Mouse (Mus musculus) thymus, postnatal 14 days (tissue): ENCODE results near the gene Lsp1.

ENCODE experiments used
- DNase-seq: peaks from one replicate; pipeline ENCODE4 v3.0.0; 2021

Lsp1 gene

DNA sequence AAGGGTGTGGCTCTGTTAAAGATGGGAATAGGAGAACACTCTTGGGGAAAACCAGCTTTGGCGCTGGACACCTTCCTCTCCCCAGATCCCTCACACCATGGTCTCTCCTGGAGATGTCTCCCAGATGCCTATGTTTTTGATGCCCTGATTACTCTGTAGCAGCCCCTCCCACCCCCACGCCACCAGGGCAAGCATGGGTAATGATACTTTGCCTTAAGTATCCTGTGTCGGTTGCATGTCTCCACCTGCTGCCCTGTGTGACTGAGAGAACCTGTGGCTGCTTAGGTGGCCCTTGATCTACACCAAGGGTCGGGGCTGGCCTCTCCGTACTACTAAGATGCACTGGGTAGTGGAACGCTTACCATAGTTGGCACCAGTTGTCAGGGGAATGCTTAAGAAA is 17.4 kb downstream of the Lsp1 start:
- DNase-seq: no peak

DNA sequence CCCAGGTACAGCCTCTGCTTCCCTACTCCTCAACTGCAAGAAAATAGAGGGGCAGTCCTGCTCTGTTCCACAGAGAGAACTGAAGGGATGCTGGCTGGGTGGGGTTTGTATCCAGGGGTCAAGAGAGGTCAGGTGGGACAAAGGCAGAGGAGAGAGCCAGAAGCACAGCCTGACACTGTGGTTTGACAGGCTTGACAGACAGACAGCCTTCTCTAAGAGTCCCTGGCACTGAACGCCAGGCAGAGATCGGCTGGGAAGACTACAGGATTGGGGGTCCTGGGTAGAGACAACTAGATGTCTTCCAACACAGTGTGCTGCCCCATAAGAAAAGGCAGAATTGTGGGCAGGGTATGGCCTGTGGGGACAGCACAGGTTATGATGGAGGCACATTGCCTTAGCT is 18.0 kb downstream of the Lsp1 start:
- DNase-seq: no peak

DNA sequence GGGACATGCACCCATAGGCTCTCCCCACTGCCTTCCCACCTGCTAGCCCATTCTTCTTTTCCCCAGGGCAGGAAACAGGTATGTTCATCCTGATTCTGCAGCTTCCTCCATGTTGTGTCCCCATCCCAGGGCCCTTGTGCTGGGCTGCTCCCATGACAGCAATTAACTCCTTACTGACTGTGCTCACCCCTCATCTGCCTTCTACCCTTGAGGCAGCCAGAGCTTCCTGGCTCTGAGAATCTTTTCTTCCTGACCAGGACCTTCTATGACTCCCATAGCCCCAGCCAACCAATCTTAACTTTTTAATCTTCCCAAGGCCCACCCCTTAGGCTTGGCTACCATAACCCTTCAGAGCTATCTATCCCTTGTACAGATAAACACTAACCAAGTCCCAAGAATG is 18.7 kb downstream of the Lsp1 start:
- no peak for DNase-seq

DNA sequence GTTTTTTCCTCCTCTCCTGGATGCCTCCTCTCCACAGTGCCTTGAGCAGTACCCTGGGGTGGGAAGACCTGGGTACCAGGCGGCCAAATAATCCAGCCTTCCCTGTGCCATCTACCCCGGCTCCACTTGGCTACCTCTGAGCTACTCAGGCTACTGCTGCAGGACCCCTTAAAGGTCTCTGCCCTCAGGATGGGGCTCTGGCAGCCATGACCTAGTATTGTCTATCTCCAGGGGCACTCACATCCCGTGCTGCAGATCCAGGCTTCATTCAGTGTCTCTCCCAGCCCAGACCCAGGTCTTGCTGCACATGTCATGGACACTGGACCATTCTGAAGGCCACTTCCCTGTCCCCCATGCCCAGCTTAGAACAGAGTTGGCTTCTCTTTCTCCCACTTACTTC is 19.3 kb downstream of the Lsp1 start:
- no peak for DNase-seq

DNA sequence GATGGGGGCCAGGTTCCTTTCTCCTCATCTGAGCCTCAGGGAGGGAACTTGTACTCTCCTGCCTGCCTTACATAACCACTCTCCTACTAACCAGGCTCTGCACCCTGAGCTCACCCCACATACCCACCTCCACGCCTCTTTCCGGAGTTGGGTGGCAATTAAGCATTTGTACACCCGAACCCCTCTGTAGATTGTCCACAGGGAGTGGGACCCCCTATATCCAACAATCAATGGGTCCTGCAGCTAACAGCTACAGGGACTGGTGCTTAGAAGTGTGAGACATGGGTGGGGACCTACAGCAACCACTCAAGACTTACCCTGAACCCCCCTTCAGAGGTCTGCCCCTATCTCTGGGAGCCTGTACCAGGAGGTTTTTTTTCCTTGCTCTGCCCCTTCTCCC is 20.1 kb downstream of the Lsp1 start:
- DNase-seq: peak; percentile 13

DNA sequence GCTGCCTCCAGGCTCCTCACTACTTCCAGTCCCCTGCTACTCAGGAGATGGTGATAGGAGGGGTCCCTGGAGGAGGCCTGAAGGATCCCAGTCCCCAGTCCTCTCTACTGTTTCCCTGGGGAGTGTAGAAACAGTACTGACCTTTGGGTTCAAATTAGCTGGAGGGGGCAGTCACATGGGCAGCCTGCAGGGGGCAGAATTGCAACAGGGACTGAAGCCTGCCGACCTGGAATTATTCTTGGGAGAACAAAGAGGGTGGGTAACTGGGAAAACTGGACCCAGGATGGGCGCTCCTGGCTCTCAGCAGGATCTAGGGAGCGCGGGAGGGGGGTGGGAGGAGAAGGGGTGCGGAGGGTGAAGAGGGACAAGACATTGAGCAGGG is 20.6 kb downstream of the Lsp1 start:
- peak; percentile 67 for DNase-seq

DNA sequence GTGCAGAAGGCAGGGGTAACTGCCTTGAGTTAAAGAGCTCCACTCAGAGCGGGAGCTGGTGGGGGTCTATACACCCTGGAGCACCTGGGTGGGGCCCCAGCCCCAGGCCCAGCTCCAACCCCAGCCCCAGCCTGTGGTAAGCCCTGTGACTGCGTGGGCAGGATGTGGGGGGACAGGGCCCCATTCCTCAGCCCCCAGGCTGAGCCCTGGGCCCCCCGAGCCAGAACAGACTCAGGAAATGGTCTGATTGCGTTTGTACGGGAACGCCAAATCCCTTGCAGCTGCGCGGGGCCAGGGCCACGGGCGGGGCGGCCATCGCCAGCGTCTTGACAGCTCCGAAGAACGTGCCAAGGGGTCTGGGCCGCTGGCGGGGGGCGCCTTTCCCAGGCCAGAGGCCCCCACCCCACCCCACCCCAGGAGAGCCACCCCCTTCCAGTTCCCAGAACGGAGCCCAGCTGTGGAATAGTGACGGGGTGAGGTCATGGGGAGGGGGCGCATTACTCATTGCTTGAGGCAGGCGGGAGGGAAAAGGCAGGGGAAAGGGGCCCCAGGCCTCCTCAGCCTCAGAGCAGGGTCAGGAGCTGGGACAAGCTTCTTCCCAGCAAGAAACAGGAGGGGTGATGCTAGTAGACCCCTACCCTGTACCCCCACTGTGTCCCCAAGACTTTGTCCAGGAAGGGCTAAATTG is 21.1 kb downstream of the Lsp1 start:
- peak; percentile 82 for DNase-seq

DNA sequence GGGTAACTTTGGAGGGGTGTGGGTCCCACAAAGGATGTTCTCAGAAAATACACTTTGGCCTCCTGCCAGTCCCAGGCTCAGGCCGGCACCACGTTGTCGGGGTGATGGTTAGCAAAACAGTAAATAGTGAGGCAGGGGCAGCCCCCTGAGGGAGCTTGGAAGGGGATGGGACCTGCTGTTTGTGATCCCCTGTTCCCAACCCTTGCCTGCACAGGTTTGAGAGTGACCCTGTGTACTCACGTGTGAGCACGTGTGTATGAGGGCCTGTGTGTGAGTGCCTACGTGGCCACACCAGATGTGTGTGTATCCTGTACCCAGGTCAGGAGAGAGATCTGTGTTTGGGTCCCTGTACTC is 21.6 kb downstream of the Lsp1 start:
- peak; percentile 20 for DNase-seq

DNA sequence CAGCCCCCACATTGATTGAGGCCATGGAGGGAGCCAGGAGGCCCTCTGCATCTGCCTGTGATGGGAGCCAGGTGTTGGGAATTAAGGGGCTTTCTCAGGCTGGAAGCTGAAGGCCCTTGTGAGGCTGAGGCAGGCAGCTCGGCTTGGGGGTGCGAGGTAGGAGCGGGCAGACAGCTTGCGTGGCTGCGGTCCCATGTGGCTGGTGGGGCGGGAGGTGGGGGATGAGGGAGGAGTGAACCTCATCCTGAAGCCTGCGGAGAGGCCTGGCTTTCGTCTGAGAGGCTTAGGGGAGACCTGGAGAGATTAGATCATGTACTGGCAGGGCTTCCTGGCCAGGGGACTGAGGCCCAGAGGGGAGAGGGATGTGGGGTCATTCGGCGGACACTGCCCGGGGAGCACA is 22.5 kb downstream of the Lsp1 start:
- no peak for DNase-seq

DNA sequence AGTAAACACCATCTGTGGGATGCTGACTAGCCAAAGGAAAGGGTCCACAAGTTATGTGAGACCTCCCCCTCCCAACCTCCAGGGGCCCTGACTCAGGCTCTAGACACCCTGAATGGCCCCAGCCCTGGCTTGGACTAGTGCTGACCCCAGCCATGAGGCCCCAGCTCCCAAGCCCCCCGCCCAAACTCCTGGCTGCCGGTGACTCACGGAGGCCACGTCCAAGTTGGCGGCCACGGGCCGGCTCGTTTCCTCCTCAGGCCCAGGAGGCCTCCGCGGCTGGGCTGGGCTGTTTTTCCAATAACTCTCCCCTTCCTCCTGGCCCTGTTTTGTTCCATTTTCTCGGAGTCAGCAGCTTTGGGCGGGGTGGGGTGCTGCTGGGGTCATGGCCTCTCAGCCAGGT is 24.2 kb downstream of the Lsp1 start:
- DNase-seq: no peak

DNA sequence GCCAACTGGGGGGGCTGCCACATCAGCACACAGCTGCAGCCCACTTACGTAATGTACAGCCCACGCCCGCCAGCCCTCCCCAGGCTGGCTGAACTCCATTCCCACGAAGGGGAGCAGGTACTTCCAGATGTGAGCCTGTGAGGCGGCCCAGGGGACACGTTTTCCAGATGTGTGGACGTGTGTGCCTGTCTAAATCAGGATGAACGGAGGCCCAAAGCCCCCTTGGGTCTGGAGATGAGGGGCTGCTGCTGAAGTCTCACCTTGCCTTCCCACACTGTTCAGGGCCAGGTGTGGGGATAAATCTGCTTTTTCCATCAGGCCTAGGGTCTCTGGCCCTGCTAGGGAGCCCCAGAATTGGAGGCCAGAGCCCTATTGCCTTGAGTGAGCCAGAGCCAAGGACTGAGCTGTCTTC is 26.1 kb downstream of the Lsp1 start:
- DNase-seq: no peak

DNA sequence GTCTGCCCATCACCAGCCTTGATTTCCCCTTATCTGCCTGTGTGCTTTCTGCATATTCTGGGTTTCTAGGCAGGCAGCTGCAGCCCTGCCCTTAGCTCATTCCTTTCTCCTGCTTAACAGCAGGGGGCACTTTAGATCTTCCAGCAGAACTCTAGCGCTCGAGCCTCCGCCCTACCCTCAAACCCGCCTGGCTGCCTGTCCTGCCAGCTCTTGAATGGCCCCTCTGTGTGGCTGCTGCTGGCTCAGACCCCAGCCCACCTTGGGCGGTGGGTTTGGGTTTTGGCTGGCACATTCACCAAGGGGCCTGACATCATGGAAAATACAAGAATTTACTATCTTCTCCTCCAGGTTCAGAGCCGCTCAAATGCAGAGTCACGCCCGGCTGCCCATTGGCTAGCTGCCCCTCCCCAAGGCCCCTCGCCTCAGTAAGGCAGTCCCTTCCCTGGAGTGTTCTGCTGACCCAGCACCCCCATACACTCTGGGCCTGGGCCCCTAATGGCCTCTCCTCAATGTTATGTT is 26.8 kb downstream of the Lsp1 start:
- peak; percentile 17 for DNase-seq

DNA sequence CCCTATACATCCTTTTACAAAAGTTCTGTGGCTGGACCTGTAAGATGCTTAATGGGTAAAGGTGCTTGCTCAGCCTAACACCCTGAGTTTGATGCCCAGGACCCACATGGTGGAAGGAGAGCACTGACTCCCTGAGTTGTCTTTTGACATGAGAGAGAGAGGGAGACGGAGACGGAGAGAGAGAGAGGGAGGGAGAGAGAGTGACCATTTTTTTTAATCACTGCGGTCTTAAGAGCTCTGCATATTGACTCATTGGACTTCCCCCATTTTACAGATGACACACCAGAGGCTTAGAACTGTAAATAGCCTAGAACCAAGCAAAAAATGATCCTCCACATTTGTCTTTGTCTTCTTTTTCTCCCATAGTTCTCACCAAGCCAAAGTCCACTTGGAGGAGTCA is 27.4 kb downstream of the Lsp1 start:
- no peak for DNase-seq

DNA sequence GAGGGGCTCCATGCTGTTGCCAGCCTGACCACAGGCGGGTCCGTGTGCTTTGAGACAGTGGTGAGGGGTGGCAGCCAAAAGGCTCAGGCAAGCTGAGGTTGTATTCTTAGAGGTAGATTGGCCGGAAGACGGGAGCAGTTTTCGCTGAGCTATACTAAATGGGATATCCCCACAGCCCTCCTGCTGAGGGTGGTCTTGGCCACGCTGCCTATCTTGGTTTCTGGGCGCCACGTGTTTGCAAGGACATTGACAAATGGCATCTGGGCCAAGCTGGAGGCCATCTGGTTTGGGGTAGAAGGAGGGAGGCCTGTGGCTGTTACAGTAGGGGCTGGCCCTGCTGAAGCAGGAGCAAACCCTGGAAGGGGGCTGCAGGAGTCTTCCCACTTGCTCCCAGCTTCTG is 32.9 kb downstream of the Lsp1 start:
- no peak for DNase-seq

DNA sequence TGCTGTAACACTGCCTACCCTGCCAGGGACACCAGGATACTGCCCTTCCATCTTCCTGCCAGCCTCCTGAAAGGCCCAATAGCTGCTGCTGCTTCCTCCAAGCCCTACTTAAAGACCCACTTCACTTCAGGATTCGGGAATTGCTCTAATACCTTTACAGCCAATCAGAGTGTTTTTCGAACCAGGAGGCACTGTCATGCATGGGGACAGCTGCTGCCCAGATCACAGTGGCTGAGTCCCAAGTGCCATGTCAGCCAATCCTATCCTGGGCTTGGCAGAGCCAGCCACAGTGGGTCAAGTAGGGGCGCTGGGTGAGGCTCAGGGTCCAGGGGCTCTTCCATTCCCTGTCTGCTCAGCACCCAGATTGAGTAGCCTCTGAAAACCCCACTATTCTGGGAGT is 35.5 kb downstream of the Lsp1 start:
- DNase-seq: no peak

DNA sequence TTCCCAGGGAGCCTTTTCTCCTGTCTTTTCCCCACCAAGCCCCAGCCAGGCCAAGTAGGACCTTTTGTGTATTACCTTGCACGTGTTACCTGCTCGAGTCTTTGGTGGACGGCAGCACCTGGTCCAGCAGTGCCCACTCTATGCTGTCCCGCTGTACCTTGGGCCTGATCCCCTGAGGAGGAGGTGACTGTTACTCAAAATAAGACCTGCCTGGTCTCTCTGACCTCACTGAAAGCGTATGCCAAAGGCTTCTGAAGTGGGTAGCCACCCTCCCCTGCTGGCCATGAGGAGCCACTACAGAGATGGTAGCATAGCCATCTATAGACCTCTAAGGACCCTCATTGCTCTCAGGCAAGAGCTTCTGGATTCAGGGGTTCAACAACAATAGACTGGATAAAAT is 36.2 kb downstream of the Lsp1 start:
- peak; percentile 48 for DNase-seq

DNA sequence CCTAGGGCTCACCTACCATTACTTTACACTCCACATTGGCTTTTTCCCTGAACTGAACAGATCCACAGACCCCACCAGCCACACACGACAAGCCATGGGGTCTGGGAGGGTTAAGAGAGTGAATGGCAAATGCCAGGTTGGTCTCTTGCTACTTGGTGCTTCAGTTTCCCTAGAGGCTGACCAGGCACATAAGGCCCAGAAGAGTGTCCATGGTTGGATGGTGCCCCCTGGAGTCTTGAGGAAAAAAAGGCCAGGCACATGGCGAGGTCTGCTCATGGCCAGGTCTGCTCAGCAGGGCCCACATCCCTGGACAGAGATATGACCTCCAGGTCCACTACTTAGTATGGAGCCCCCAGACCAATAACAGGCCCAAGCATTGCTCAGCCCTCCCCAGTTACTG is 37.2 kb downstream of the Lsp1 start:
- DNase-seq: peak; percentile 34

DNA sequence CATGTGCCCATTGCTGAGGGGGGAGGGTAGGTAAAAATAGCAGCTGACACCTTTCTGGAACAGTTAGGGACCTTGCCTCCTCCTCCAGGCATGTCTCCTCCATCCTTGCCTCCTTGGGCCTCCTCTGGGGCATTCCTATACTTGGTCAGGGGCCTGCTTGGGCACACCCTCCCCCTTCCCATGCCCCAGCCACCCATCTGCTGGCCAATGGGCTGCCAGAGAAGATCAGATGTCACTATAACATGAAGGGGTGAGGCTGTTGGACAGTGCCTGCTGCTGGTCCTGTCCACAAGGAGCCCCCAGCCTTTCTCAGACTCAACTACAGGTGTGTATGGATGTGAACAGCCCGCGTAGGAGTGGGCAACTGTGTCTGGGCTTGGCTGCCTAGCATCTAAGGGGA is 38.0 kb downstream of the Lsp1 start, which contains the start of gene Tnnt3:
TSS of gene Tnnt3 (plus strand) at position 262 of the 400 bp plus-strand sequence.
- no peak for DNase-seq

DNA sequence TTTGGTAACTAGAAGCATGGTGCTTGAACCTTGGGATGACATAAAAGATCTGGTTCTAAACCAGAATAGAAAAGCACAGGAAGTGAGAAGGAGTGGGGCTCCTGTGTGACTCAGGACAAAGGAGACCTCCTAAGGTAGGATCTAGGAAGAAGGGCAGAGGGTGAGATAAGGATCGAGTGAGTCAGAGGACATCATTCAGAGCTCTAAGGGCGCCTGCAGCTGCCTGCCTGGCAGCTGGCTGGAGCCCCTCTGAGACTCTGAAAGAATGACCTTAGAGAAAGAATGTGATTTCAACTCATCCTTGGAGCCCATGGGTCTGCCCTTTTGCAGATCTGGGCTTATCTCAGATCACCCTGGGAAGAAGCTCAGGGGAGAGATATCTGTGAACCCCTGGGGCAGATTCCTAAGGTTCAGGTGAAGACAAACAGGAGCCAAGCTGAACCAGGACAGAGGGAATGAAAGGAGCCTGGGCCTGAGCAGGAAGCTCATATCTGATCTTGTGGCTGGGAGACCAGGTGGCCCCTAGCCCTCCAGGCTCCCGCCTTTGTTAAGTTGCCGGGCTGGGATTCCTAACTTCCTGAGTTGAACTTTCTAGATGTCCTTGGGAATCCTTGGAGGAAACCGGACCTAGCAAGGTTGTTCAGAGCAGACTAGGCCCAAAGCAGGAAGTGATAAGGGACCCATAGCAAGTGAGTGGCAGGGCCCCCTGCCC is 38.6 kb downstream of the Lsp1 start:
- DNase-seq: no peak

DNA sequence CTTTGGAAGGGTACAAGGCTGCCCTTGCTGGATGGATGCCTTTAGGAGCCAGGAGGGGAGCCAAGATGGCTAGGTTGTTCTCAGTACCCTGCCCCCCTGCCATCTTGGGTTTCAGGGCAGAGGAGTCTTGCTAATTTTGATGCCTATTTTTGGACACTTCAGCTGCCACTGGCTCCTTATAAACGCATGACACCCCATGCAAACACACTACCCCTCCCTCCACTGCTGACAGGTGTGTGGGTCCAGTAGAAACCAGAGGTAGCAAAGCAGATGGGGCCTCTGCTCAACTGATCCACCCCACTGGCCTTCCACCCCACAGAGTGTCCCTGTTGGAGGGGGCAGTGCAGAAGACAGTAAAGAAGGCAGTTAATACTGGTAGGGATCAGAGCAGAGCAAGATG is 39.4 kb downstream of the Lsp1 start:
- DNase-seq: no peak

DNA sequence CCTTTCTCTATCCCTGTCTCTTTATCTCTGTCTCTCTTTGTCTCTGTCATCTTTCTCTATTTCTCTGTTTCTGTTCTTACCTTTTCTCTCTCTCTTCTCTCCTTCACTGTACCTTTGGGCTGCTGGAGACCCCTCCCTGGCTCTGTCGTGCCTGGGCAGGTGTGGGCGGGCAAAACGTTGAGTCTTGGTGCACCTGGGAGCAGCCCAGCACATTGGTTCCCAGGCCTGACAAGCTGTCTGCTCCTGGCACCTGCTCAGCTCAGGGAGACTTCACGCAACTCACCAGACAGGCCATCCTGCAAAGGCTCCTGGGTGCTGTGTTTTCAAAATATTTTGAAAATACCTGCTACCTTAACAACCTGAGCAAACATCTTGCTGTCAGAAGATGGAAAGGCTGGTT is 42.6 kb downstream of the Lsp1 start:
- DNase-seq: no peak

DNA sequence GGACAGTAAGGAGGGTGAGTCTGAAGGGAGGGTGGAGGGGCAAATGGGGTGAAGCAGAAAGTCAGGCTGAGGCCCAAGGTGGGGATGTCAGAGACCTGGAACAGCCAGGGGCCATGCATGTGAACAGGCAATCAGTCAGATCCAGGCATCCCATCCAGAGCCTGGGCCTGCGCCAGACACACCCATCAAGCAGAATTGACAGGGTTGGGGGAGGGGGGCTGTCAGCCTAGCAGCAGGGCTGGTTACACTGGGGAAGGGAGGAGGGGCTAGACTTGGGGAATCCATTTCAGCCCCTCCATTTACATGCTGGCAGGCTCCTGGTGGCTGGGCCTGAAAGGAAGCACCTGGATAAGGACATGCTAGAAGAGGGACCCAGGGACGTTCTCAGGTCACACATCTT is 45.3 kb downstream of the Lsp1 start:
- DNase-seq: no peak

DNA sequence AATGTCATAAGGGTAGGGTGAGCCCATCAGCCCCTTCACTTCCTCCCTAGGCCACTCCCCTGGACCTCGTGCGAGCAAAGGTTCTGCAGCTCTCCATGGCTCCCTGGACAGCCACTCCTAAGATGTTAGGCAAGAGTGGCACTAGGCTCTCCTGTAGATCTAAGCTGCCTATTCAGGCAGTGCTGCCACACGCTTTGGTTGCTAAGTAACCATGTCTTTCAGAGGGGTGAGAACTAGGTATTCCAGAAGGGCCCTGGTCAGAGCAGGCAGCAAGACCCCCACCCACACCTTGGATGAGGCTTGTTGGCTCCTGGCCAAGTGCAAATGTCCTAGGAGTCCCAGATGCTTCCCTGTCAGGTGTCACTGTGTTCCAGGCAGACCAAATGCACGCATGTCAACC is 45.9 kb downstream of the Lsp1 start:
- DNase-seq: no peak

DNA sequence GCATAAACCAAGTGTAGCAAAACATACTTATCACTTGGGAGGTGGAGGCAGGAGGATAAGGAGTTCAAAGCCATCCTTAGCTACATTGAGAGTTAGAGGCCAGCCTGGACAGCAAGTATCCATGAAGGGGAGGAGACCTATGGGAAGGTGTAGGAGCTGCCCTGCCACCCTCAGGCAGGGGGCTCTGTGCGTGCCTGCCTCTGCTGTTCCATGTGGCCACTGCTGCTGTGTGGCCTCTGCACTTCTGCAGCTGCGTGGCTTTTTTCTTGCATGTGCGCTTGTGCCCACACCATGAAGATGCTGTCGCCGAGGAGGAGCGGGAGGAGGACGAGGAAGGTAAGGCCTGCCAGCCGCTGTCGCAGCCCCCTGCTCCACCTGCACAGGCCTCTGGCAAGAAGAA is 46.8 kb downstream of the Lsp1 start:
- no peak for DNase-seq

DNA sequence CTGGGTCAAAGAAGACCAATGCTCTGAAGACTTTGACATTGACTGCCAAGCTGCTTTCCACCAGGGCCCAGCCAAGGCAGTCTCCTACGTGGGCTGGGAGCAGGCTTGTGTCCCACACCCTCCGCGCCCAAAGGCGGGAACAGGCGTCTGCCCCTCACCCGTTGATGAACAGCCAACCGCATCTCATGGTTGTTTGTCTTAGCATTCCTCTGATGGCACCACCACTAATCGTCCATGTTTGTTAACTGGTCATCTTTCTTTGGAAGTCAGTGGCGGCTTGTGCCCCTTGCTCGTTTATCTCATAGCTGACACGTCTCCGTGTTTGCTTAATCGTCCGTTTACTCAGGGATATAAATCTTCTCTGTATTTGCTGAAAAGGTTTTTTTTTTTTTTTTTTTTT is 48.9 kb downstream of the Lsp1 start:
- no peak for DNase-seq
